Mouse (Mus musculus) adrenal gland, adult (tissue): ENCODE measurements around the gene Ints3.

ENCODE experiments used
- DNase-seq, 2 experiments: peaks; one replicate each; pipeline ENCODE4 v3.0.0; 2022 to 2023; ENCODE audit warnings: low spot score in 1 of 2; ENCODE audit not compliant: inconsistent age in 2 of 2

Ints3 gene

GRCm38 (mm10) chr3:90446389-90447122 is 13.1 kb upstream of the Ints3 start:
- peak; percentile 92 to 96 for DNase-seq

GRCm38 (mm10) chr3:90445417-90446200 is 12.2 kb upstream of the Ints3 start:
- peak in 1 of 2 experiments; percentile 76 for DNase-seq

GRCm38 (mm10) chr3:90443977-90444376 is 10.6 kb upstream of the Ints3 start:
- peak in 1 of 2 experiments; percentile 78 for DNase-seq

GRCm38 (mm10) chr3:90440756-90441155 is 7.3 kb upstream of the Ints3 start:
- no peak for DNase-seq

GRCm38 (mm10) chr3:90437131-90437530 is 3.7 kb upstream of the Ints3 start:
- peak in 1 of 2 experiments; percentile 83 for DNase-seq

GRCm38 (mm10) chr3:90434073-90434730 is 780 bp upstream of the Ints3 start:
- peak in 1 of 2 experiments; percentile 66 for DNase-seq

- peak in 1 of 2 experiments; percentile 92 for DNase-seq
Observed at GRCm38 (mm10) chr3:90432811-90433219, 607 bp downstream of the Ints3 start.

GRCm38 (mm10) chr3:90432348-90432747 is 1.1 kb downstream of the Ints3 start:
- DNase-seq, result peak in 1 of 2 experiments; percentile 59

- no peak for DNase-seq
Observed at GRCm38 (mm10) chr3:90429576-90429975, 3.8 kb downstream of the Ints3 start.

GRCm38 (mm10) chr3:90428186-90428585 is 5.2 kb downstream of the Ints3 start:
- DNase-seq, result no peak

- DNase-seq, result no peak
Observed at GRCm38 (mm10) chr3:90427574-90427973, 5.8 kb downstream of the Ints3 start.

- no peak for DNase-seq
Observed at GRCm38 (mm10) chr3:90425499-90425898, 7.9 kb downstream of the Ints3 start.

- peak; percentile 61 to 78 for DNase-seq
Observed at GRCm38 (mm10) chr3:90423549-90423948, 9.9 kb downstream of the Ints3 start.

GRCm38 (mm10) chr3:90420696-90421095 is 12.7 kb downstream of the Ints3 start:
- DNase-seq, result no peak

GRCm38 (mm10) chr3:90413011-90413396 is 20.4 kb downstream of the Ints3 start:
- DNase-seq, result no peak

- peak; percentile 85 to 95 for DNase-seq
Observed at GRCm38 (mm10) chr3:90412312-90413010, 21.0 kb downstream of the Ints3 start.

GRCm38 (mm10) chr3:90408721-90409120 is 24.7 kb downstream of the Ints3 start:
- DNase-seq, result no peak

- peak; percentile 24 to 73 for DNase-seq
Observed at GRCm38 (mm10) chr3:90406414-90406813, 27.0 kb downstream of the Ints3 start.

- peak in 1 of 2 experiments; percentile 66 for DNase-seq
Observed at GRCm38 (mm10) chr3:90404609-90405008, 28.8 kb downstream of the Ints3 start.

GRCm38 (mm10) chr3:90404121-90404520 is 29.3 kb downstream of the Ints3 start:
- peak; percentile 82 to 93 for DNase-seq

GRCm38 (mm10) chr3:90400993-90401392 is 32.4 kb downstream of the Ints3 start:
- DNase-seq, result peak; percentile 34 to 69
